Mouse (Mus musculus) olfactory bulb, adult 2 months (tissue): ENCODE data around the gene Cpne2.

ENCODE experiments used
- CTCF ChIP-seq: fragments of 200-500 bp; IDR thresholded peaks from 2 replicates; pipeline ENCODE4 v1.5.1; 2012; ENCODE audit warnings: low read depth, mild to moderate bottlenecking, low read length, moderate library complexity; ENCODE audit not compliant: insufficient read depth
- POLR2A ChIP-seq: fragments of 200-500 bp; IDR thresholded peaks from 2 replicates; pipeline ENCODE4 v1.6.1; 2012; ENCODE audit warnings: mild to moderate bottlenecking, low read depth, low read length, moderate library complexity; ENCODE audit not compliant: insufficient read depth

GRCm38 (mm10) chr8:94535631-94536030, 2.8 kb downstream of the Cpne2 start:
- no peak for TF ChIP-seq CTCF
- TF ChIP-seq POLR2A, result no peak
